Mouse (Mus musculus) neural tube, embryonic 15.5 days (tissue): ENCODE measurements at regions not wholly inside any gene's neighbourhood (a gene's known extent, or its start where the extent isn't known, plus 50 kb on each side); places are given as distances from the start of the nearest gene placed in this dataset.

Experiments used
- ATAC-seq: fragments of 200-750 bp; cut with Nextera tagmentation; 2 replicates; pipeline ENCODE4 v1.8.0; 2017; ENCODE audit warnings: mild to moderate bottlenecking, moderate TSS enrichment, moderate library complexity; ENCODE audit not compliant: low FRiP score
- H3K27ac ChIP-seq: fragments of 300-500 bp; sonication (generic); replicated peaks from 2 replicates; pipeline ENCODE4 v1.5.1; 2015; ENCODE audit warnings: mild to moderate bottlenecking, inconsistent platforms
- H3K27me3 ChIP-seq: fragments of 300-500 bp; sonication (generic); replicated peaks from 2 replicates; pipeline ENCODE4 v1.6.1; 2015; ENCODE audit warnings: inconsistent platforms
- H3K36me3 ChIP-seq: fragments of 300-500 bp; sonication (generic); 2 replicates; pipeline ENCODE4 v1.6.1; 2015; ENCODE audit warnings: inconsistent platforms
- H3K4me1 ChIP-seq: fragments of 300-500 bp; sonication (generic); 2 replicates; pipeline ENCODE4 v1.6.1; 2015; ENCODE audit warnings: inconsistent platforms
- H3K4me2 ChIP-seq: fragments of 300-500 bp; sonication (generic); 2 replicates; pipeline ENCODE4 v1.6.1; 2015; ENCODE audit warnings: inconsistent platforms, mild to moderate bottlenecking, moderate library complexity
- H3K4me3 ChIP-seq: fragments of 300-500 bp; sonication (generic); replicated peaks from 2 replicates; pipeline ENCODE4 v1.5.1; 2015; ENCODE audit warnings: mild to moderate bottlenecking, inconsistent platforms
- H3K9ac ChIP-seq: fragments of 300-500 bp; sonication (generic); replicated peaks from 2 replicates; pipeline ENCODE4 v1.6.1; 2015; ENCODE audit warnings: mild to moderate bottlenecking, inconsistent platforms
- H3K9me3 ChIP-seq: fragments of 300-500 bp; sonication (generic); replicated peaks from 2 replicates; pipeline ENCODE4 v1.6.1; 2016; ENCODE audit warnings: inconsistent platforms
- WGBS: fragments of 180-500 bp; shearing (Covaris S2); methylation state at CpG from one replicate; pipeline ENCODE4 v1.1.7; 2015; ENCODE audit warnings: mixed read lengths; 5-methylcytosine and 5-hydroxymethylcytosine counted together

DNA sequence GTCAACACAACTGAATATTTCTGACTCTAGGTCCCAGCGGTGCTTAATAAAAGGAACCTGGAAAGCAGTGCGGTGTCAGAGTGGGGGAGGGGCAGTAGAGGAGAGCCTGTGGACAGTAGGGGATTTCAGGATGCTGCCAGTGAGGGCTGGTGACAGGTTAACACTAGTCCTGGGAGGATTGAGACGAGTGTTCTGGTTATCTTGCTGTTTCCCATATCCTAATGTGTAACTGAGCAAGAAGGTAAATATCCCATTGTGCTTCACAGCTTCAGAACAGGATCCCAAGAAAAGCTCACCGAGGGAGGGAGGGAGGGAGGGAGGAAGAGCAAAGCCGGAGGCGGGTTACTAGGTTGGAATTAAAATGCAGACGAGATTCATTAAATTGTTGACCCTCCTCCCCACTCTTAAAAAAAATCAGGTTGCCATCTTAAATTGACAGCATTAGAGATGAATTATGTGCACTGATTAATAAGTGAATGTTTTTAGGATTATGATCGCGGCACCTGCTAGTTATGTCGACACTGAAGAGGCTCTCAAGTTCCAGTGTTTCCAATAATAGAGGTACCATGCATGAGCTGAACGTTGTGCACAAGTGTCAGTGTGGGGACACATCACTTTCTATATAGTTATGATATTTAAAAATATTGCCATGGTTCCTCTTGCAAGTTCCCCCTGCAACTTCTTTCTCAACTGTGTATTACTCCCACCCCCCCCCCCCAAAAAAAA lies 1053.3 kb downstream of the 5730522E02Rik start:
- Histone ChIP-seq H3K4me3 (peak overlapping the region; percentile 19), H3K27ac (no peak overlapping the region), H3K9ac (no peak overlapping the region), H3K4me1 (peaks cover 8% of the 10 kb centered on the region; the same call in 1 of the 2 replicates), H3K27me3 (no peaks in the 10 kb centered on the region), H3K9me3 (no peaks in the 10 kb centered on the region), H3K36me3 (no peaks in the 10 kb centered on the region), H3K4me2 (peak overlapping the region; percentile 49)
- WGBS = 22% methylated on average over 11 of the region's 11 CpGs
- peak; percentile 74 for ATAC-seq

DNA sequence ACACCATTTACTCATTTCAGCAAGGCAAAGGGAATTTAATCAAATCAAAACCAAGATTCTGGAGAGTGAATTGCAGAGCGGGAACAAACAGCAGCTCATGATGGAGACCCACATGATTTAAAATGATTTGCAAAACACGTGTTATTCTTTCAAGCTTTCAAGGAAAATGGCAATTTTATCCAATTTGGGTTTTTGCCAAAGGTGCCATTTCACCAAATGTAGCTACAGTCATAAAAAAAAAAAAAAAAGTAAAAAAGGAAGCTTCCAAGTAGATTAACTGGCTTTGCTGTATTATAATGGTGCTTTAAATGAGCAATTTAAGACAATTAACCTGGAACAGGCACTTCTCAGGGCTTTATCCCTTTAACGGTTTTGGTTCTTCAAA lies 1052.7 kb downstream of the 5730522E02Rik start:
- H3K4me3 ChIP-seq = no peak overlapping the region
- no peak overlapping the region for H3K27ac ChIP-seq
- H3K27me3 ChIP-seq = no peaks in the 10 kb centered on the region
- no peaks in the 10 kb centered on the region for H3K36me3 ChIP-seq
- peaks cover 8% of the 10 kb centered on the region; the same call in 1 of the 2 replicates for H3K4me1 ChIP-seq
- 40% methylated on average over 3 of the region's 3 CpGs for WGBS
- peak overlapping the region; percentile 49 for H3K4me2 ChIP-seq
- no peak for ATAC-seq
- H3K9ac ChIP-seq = no peak overlapping the region
- no peaks in the 10 kb centered on the region for H3K9me3 ChIP-seq

DNA sequence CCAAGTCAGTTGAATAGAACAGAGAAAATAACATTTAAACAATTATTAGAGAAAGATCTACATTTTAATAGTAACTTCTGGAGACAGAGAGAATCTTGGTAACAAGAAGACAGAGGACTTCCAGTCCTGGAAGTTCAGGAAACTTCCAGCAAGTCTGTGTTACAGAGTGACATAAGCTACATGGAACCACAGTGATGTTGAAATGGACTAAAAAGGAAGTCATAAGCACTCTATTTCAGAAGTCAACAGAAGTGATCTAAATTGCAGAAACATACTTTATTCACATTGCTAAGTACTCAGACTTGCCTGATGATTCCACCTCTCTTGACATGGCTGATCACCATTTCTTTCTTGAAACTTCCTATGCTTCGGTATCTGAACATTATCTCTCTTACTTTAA lies 1051.7 kb downstream of the 5730522E02Rik start:
- Histone ChIP-seq H3K36me3 (no peaks in the 10 kb centered on the region), H3K27me3 (no peaks in the 10 kb centered on the region), H3K4me2 (no peak overlapping the region), H3K27ac (no peak overlapping the region), H3K4me1 (peaks cover 8% of the 10 kb centered on the region; the same call in 1 of the 2 replicates), H3K4me3 (no peak overlapping the region), H3K9me3 (no peaks in the 10 kb centered on the region), H3K9ac (no peak overlapping the region)
- 96% methylated on average over 1 of the region's 1 CpGs for WGBS
- no peak for ATAC-seq

DNA sequence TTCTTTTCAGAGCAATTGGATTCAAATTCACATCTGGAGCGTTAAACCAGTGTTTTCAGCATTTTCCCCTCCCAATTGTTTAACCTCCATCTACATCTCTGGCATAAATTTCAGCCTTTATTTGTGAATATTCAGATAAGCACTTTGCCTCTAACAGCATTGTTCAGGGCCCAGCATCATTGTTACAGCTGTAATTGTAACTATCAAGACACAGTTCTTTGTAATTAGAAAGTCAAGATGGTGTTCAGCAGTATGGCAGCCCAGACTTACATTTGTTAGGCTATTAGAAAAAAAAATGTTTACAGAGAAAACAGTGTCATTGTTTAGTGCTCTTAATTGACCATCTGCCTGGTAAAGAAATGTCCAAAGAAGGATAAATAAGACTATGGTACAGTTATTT lies 1042.6 kb downstream of the 5730522E02Rik start:
- H3K36me3 ChIP-seq = no peaks in the 10 kb centered on the region
- no peak overlapping the region for H3K27ac ChIP-seq
- no peaks in the 10 kb centered on the region for H3K27me3 ChIP-seq
- no peaks in the 10 kb centered on the region for H3K4me1 ChIP-seq
- no peaks in the 10 kb centered on the region for H3K9me3 ChIP-seq
- no peak overlapping the region for H3K4me3 ChIP-seq
- H3K4me2 ChIP-seq = no peak overlapping the region
- ATAC-seq = no peak
- WGBS = 95% methylated on average over 1 of the region's 1 CpGs
- no peak overlapping the region for H3K9ac ChIP-seq

DNA sequence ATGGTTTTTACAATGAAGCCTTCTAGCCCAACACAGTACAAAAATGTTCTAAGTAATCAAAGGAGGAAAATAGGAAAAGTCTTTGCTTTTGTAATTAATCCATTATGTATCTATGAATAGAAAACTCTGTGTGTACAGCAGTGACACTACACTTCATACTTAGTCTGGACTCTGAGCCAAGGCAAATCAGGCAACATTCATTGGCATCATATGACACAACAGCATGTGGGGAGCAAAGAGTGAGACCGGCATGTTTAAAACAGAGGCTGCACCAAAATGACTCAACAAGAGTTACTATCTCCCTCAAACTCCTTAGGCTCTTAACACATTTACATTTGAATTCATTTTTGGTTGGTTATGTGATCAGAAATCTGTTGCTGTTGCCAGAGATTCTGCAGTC lies 1039.5 kb downstream of the 5730522E02Rik start:
- WGBS = 89% methylated on average over 1 of the region's 1 CpGs
- Histone ChIP-seq H3K4me1 (no peaks in the 10 kb centered on the region), H3K27ac (no peak overlapping the region), H3K4me2 (no peak overlapping the region), H3K36me3 (no peaks in the 10 kb centered on the region), H3K4me3 (no peak overlapping the region), H3K9ac (no peak overlapping the region), H3K9me3 (no peaks in the 10 kb centered on the region), H3K27me3 (no peaks in the 10 kb centered on the region)
- no peak for ATAC-seq
